Mouse (Mus musculus) neural tube, embryonic 14.5 days (tissue): ENCODE measurements around the gene Efna2. TPM values are rescaled to one million over a fixed set of nuclear protein-coding genes. Genes with fewer than 3 reads are reported as not detected.
"Not testable (repeated sequence)": the region's sequence is repeated elsewhere in the genome, so short reads cannot be mapped to it uniquely, and the experiment has no call there.

Source experiments
- ATAC-seq: fragments of 200-750 bp; cut with Nextera tagmentation; 2 replicates; pipeline ENCODE4 v1.8.0; 2017; ENCODE audit warnings: low read depth, mild to moderate bottlenecking, moderate TSS enrichment, moderate library complexity
- H3K27ac ChIP-seq: fragments of 300-500 bp; sonication (generic); 2 replicates; pipeline ENCODE4 v1.5.1; 2014; ENCODE audit warnings: low read depth, mild to moderate bottlenecking, control low read depth, low read length, moderate library complexity, mixed read lengths
- H3K27me3 ChIP-seq: fragments of 300-500 bp; sonication (generic); 2 replicates; pipeline ENCODE4 v1.6.1; 2014; ENCODE audit warnings: low read length; ENCODE audit not compliant: control insufficient read depth, insufficient read depth
- H3K36me3 ChIP-seq: fragments of 300-500 bp; sonication (generic); 2 replicates; pipeline ENCODE4 v1.6.1; 2014; ENCODE audit warnings: low read length, mixed read lengths; ENCODE audit not compliant: control insufficient read depth, insufficient read depth
- H3K4me1 ChIP-seq: fragments of 300-500 bp; sonication (generic); 2 replicates; pipeline ENCODE4 v1.6.1; 2014; ENCODE audit warnings: low read length; ENCODE audit not compliant: control insufficient read depth, insufficient read depth
- H3K4me2 ChIP-seq: fragments of 300-500 bp; sonication (generic); 2 replicates; pipeline ENCODE4 v1.6.1; 2014; ENCODE audit warnings: mild to moderate bottlenecking, low read depth, low read length, control low read depth
- H3K4me3 ChIP-seq: fragments of 300-500 bp; sonication (generic); 2 replicates; pipeline ENCODE4 v1.5.1; 2014; ENCODE audit warnings: low read depth, low read length, control low read depth, mixed read lengths
- H3K9ac ChIP-seq: fragments of 300-500 bp; sonication (generic); replicated peaks from 2 replicates; pipeline ENCODE4 v1.6.1; 2014; ENCODE audit warnings: low read depth, mild to moderate bottlenecking, control low read depth, low read length, mixed read lengths
- H3K9me3 ChIP-seq: fragments of 300-500 bp; sonication (generic); 2 replicates; pipeline ENCODE4 v1.6.1; 2016; ENCODE audit warnings: low read length; ENCODE audit not compliant: control insufficient read depth
- WGBS: fragments of 180-500 bp; shearing (Covaris S2); extraction: QIAGEN DNeasy Blood & Tissue Kit; methylation state at CpG from one replicate; pipeline ENCODE4 v1.1.7; 2014; 5-methylcytosine and 5-hydroxymethylcytosine counted together
- polyA plus RNA-seq: library from polyadenylated mRNA; unstranded; fragments of >200 nt; fragmentation: Nextera tagmentation; extraction: Ambion mirVana; gene quantifications from 2 replicates; pipeline ENCODE4 v1.2.1, GENCODE M21; 2014

The Efna2 gene
- polyA plus RNA-seq, 1 experiment from 2014 or later = 24.0 TPM

DNA sequence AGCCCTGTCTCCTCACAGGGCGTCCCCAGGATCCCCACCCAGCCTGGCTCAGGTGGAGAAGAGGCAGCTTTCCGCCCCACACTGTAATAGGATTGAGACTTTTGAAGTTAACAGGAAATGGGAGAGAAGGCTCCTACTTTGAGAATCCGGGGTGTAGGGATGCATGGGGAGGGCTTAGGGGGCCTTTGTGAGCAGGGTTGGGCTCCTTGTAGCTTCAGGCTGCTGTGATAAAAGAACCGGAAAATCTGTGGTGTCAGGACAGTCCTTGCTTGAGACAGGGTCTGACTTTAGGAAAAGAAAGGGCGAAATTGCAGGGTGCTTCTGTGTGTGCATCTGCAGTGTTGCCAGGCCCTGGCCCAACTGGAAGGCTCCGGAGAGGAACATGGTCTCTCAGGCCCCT is 21.2 kb downstream of the Efna2 start:
- Histone ChIP-seq H3K4me1 (0 out of 2 replicates have a peak, but pooled peaks cover 4% of the 10 kb centered on the region), H3K27ac (no peak overlapping the region), H3K27me3 (no peaks in the 10 kb centered on the region), H3K4me2 (no peak overlapping the region), H3K9me3 (no peaks in the 10 kb centered on the region), H3K36me3 (no peaks in the 10 kb centered on the region), H3K4me3 (no peak overlapping the region), H3K9ac (no peak overlapping the region)
- WGBS = 75% methylated on average over 6 of the region's 6 CpGs
- ATAC-seq = no peak

DNA sequence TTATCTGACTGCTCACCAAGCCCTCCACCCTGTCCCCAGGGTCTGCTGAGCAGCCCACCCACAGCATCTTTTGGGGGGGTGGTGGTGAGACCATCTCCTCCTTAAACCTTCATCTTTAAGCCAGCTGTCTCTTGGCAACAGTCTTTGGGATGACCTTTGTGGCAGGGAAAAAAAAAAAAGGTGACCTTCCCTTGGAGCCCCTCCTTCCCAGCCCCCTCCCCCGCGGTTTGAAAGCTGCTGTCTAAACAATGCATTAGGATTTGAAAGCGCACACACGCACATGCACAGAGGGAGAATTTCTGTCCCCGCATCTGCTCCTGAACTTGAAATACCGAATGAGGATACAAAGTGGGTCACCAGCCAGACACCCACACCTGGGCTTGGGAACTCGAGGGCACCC is 24.8 kb downstream of the Efna2 start:
- no peaks in the 10 kb centered on the region for H3K27me3 ChIP-seq

DNA sequence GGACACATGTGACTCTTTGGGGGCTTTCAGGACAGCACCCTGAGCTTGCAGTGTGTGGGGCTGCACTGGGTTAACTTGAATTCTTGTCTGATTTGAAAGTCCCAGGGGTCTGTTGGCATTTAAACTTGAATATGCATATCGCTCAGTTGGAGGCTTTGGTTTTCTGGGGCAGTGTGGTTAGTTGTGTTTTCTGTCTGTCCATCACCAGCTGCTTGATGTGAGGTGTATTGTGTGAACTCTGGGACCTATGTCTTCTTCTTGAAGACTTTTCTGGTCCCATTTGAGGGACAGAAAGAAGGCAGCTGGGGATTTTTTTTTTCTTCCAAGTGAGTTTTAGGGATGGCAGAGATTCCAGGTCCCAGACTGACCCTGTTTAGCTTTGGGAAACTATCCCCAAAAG is 27.9 kb downstream of the Efna2 start:
- WGBS = 36% methylated on average over 1 of the region's 1 CpGs
- Histone ChIP-seq H3K4me3 (no peak overlapping the region), H3K27ac (no peak overlapping the region), H3K27me3 (no peaks in the 10 kb centered on the region), H3K9ac (no peak overlapping the region), H3K36me3 (no peaks in the 10 kb centered on the region), H3K4me1 (peaks cover 12% of the 10 kb centered on the region; the same call in 1 of the 2 replicates), H3K4me2 (no peak overlapping the region), H3K9me3 (no peaks in the 10 kb centered on the region)
- no peak for ATAC-seq

More for the DNA sequence above, 24.8 kb downstream of the Efna2 start:
- no peak for ATAC-seq
- H3K9me3 ChIP-seq = no peaks in the 10 kb centered on the region
- peaks cover 9% of the 10 kb centered on the region; the same call in 1 of the 2 replicates for H3K4me1 ChIP-seq
- no peak overlapping the region for H3K27ac ChIP-seq
- WGBS = 13% methylated on average over 7 of the region's 7 CpGs
- H3K9ac ChIP-seq = no peak overlapping the region
- H3K36me3 ChIP-seq = no peaks in the 10 kb centered on the region
- H3K4me2 ChIP-seq = no peak overlapping the region
- H3K4me3 ChIP-seq = no peak overlapping the region

DNA sequence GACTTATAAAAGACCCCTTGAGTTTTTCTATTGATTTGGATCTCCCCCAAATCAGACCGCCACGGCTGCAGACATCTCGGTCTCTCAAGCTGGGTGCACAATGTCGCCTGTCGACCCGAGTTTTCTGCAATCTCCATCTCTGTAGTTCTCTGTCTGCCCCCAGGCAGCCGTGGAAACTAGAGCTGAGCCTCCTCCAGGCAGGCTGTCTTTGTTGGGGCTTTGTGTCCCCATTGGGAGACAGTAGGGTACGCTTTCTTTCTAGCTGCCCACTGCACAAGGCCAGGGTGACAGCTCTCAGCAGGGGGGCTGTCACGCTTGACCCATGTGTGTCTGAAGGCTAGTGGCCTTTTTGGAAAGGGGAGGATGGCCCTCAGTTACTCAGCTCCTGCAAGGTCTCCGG is 28.4 kb downstream of the Efna2 start:
- H3K4me3 ChIP-seq = no peak overlapping the region
- no peak overlapping the region for H3K9ac ChIP-seq
- H3K4me2 ChIP-seq = no peak overlapping the region
- H3K27ac ChIP-seq = no peak overlapping the region
- no peak for ATAC-seq
- WGBS = 41% methylated on average over 10 of the region's 10 CpGs
- no peaks in the 10 kb centered on the region for H3K9me3 ChIP-seq
- peaks cover 12% of the 10 kb centered on the region; the same call in 1 of the 2 replicates for H3K4me1 ChIP-seq
- H3K36me3 ChIP-seq = no peaks in the 10 kb centered on the region
- no peaks in the 10 kb centered on the region for H3K27me3 ChIP-seq

DNA sequence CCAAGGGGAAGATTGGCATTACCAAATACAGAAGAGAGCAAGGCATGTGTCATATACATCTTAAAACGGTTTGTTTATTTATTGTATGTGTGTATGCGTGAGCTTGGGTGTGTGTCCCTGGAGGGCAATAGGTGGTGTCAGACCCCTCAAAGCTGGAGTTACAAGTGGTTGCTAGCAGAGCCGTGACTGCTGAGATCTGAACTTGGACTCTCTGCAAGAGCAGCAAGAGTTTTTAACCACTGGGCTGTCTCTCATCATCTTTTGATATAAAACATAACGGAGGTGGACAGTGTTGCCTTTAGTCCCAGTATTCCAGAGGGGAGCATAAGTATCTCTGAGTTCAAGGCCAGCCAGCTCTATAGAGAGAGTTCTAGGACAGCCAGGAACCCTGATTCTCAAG is 29.0 kb downstream of the Efna2 start:
- Histone ChIP-seq H3K4me3 (no peak overlapping the region), H3K4me1 (peaks cover 12% of the 10 kb centered on the region; the same call in 1 of the 2 replicates), H3K36me3 (no peaks in the 10 kb centered on the region), H3K27me3 (no peaks in the 10 kb centered on the region), H3K9me3 (no peaks in the 10 kb centered on the region), H3K27ac (no peak overlapping the region), H3K9ac (no peak overlapping the region), H3K4me2 (no peak overlapping the region)
- ATAC-seq = no peak
- 66% methylated on average over 4 of the region's 4 CpGs for WGBS

DNA sequence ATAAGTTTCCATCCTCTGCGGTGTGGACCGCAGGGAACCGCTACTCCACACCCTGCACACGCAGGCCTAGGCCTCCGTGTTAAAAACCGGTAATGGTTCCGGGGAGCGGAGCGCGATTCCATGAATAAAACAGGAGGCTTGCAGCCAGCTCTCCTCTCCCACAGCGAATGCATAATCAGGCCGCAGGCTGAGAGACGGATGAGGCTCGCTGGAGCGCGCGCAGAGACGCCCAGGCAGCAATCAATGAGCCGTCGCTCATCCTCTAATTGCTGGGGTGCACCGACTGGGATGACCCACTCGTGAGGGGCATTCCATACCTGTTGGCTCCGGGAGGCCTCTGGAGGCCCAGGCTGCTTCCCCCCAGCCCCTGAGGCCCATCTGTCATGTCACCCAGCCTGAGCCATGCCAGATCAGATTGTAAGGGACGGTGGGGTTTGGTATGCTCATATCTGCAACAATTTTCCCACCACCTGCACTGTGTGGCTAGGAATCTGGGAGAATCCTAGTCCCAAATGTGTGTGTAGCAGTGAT is 29.6 kb downstream of the Efna2 start:
- Histone ChIP-seq H3K9ac (no peak overlapping the region), H3K9me3 (no peaks in the 10 kb centered on the region), H3K27me3 (no peaks in the 10 kb centered on the region), H3K4me2 (peak overlapping the region; percentile 37), H3K36me3 (no peaks in the 10 kb centered on the region), H3K4me3 (no peak overlapping the region), H3K4me1 (peaks cover 9% of the 10 kb centered on the region; the same call in 1 of the 2 replicates), H3K27ac (peak overlapping the region; percentile 72)
- 4% methylated on average over 24 of the region's 24 CpGs for WGBS
- ATAC-seq = peak; percentile 63; the same call in 1 of the 2 replicates

DNA sequence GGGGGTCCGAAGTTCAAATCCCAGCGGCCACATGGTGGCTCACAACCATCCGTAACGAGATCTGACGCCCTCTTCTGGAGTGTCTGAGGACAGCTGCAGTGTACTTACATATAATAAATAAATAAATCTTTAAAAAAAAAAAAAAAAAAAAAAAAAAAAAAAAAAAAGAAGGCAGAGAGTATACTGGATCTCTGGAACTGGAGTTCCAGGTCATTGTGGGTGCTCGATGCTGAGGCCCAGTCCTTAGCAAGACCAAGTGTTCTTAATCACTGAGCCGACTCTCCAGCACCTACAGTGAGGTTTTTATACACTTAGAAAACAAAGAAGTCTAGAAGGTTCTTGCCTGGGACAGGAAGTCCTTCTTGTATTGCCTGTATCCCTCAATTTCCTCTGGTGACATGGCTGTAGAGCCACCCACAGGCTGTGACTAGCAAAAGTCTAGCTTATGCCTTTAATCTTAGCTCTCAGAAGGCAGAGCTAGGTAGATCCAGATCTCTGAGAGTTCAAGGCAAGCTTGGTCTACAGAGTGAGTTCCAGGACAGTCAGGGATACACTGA is 32.3 kb downstream of the Efna2 start:
- not testable (repeated sequence) for H3K27ac ChIP-seq, H3K9me3 ChIP-seq, H3K4me3 ChIP-seq, H3K4me2 ChIP-seq, H3K27me3 ChIP-seq, ATAC-seq, H3K4me1 ChIP-seq, H3K36me3 ChIP-seq, H3K9ac ChIP-seq
- WGBS = 71% methylated on average over 7 of the region's 7 CpGs

DNA sequence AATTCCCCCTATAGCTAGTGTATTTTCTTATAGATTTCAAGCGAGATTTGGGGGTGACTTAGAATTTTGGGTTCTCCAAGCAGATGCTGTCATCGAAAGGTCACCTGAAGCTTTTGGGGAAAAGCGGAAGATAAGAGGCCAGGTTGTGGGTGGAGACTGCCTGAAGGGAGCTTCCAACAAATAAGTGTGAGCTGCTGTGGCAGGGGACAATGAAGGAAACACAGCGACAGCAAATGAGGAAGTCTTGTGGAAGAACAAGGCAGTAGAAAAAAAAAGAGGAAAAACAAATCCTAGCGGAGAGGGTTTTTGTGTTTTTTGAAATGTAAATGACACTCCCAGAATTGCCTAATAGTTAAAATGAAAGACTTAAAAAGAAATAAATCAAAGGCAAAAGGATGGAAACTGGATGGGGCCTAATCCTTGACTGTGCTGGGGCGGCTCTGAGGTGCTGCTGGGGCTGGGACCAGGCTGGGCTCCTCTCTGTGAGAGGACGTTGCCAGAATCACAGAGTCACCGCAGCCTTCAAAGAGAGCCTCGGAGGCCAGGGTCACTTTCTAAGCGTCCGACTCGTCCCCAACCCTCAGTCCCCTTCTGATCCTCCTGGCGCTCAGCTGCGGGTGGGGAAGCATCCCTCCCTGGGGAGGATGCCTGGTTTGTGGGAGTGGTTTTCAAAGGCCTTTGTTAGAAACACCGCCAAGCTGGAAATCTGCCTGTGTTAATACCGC is 35.9 kb downstream of the Efna2 start:
- Histone ChIP-seq H3K9ac (no peak overlapping the region), H3K4me2 (no peak overlapping the region), H3K4me3 (no peak overlapping the region), H3K27ac (no peak overlapping the region), H3K4me1 (no peaks in the 10 kb centered on the region), H3K36me3 (no peaks in the 10 kb centered on the region), H3K9me3 (no peaks in the 10 kb centered on the region), H3K27me3 (no peaks in the 10 kb centered on the region)
- no peak for ATAC-seq
- WGBS = 18% methylated on average over 16 of the region's 16 CpGs

DNA sequence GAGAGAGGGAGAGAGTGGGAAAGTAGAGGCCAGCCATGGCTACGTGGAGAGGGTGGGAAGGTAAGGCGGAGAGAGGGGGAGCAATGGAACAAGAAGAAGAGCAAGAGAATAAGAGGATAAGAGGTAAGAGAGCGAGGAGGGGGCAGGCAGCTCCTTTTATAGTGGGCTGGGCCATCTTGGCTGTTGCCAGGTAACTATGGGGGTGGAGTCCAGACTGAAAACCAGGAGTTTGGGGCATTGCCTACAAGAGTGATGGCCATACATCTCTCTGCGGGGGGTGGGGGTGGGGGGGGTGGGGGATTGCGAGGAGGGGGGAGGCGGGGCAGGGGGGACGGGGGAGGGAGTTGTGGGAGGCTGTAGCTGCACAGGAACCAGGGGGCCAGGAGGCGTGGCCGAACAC is 41.4 kb downstream of the Efna2 start:
- H3K4me3 ChIP-seq = no peak overlapping the region
- no peaks in the 10 kb centered on the region for H3K4me1 ChIP-seq
- no peaks in the 10 kb centered on the region for H3K36me3 ChIP-seq
- WGBS = 23% methylated on average over 9 of the region's 9 CpGs
- no peak overlapping the region for H3K27ac ChIP-seq
- no peak for ATAC-seq
- H3K9me3 ChIP-seq = no peaks in the 10 kb centered on the region
- H3K27me3 ChIP-seq = no peaks in the 10 kb centered on the region
- no peak overlapping the region for H3K4me2 ChIP-seq
- no peak overlapping the region for H3K9ac ChIP-seq
